In the genomic region with DNA sequence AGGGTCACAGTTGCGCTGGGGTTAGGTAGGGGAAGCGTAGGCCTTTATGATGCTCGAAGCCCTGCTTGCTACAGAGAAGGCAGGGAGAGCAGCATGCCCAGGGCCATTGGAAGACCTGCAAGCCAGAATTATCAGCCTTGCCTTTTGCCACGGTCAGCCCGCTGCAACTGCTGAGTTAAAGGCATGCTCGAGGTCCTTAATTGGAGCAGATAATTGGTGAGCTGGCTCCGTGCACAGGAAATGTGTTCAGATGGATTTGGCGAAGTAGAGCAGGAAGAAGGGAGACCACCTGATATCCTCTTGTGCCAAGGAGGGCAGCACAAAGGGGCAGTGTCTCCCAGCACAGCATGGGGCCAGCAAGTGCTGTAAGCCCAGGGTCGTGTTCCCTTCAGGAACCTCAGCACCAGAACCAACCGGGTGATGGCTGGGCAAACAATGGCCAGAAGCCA, we compare ENCODE assay signal across 11 mouse cellular contexts. TPM values are rescaled to one million over a fixed set of nuclear protein-coding genes. Genes with fewer than 3 reads are reported as not detected.
DNase-seq lines count a peak whose midpoint lies in the region; ATAC-seq and TF ChIP-seq lines count a peak whose summit lies in the region.
"Had no signal": no experiment of that assay in that cellular context is flagged by ENCODE, and none has a peak within 500 bp of the region (broad histone marks: within the 10 kb centered on the region; RNA-seq: fewer than 3 reads in every experiment).

No protein-coding gene starts in this region.

- intact Hi-C loops in left cerebral cortex, postnatal 25 days (cut with DNase I): loop anchor here (5.0 kb wide), 1 partner anchor 63 kb away; a partner anchor contains a TSS
- intact Hi-C loops in left cerebral cortex, adult 2 months (cut with DNase I): loop anchor here (5.0 kb wide), 1 partner anchor 63 kb away; a partner anchor contains a TSS

- H3K27ac ChIP-seq in left cerebral cortex, adult 2 months: no peak overlapping the region
- peak overlapping the region; percentile 35; the same call in 1 of the 2 replicates for H3K27ac ChIP-seq in hindbrain, embryonic 10.5 days
- H3K27ac ChIP-seq in midbrain, postnatal 0 days (ENCODE audit: low read depth, low read length): peak overlapping the region; percentile 32; the same call in 1 of the 2 replicates
- no peak overlapping the region for H3K27ac ChIP-seq in kidney, embryonic 14.5 days (ENCODE audit: low read depth, low read length)
- H3K27ac ChIP-seq: heart, embryonic 15.5 days; liver, embryonic 13.5 days had no signal

- no peak overlapping the region for H3K9ac ChIP-seq in midbrain, postnatal 0 days (replicated peaks; ENCODE audit: low read length, poor library complexity, severe bottlenecking)
- no peak overlapping the region for H3K9ac ChIP-seq in kidney, embryonic 14.5 days (ENCODE audit: low read depth, low read length)
- H3K9ac ChIP-seq: heart, embryonic 15.5 days; liver, embryonic 13.5 days had no signal

- no peaks in the 10 kb centered on the region for H3K36me3 ChIP-seq in hindbrain, embryonic 10.5 days
- H3K36me3 ChIP-seq in midbrain, postnatal 0 days (ENCODE audit: insufficient read depth, low read length): no peaks in the 10 kb centered on the region
- H3K36me3 ChIP-seq in kidney, embryonic 14.5 days (ENCODE audit: control insufficient read depth, insufficient read depth, low read length): no peaks in the 10 kb centered on the region
- H3K36me3 ChIP-seq: heart, embryonic 15.5 days; liver, embryonic 13.5 days had no signal

- H3K4me1 ChIP-seq in hindbrain, embryonic 10.5 days (replicated peaks): peaks cover 18% of the 10 kb centered on the region
- H3K4me1 ChIP-seq in midbrain, postnatal 0 days (ENCODE audit: insufficient read depth, low read length): peaks cover 5% of the 10 kb centered on the region; the same call in 1 of the 2 replicates
- peaks cover 9% of the 10 kb centered on the region; the same call in 1 of the 2 replicates for H3K4me1 ChIP-seq in kidney, embryonic 14.5 days (ENCODE audit: control insufficient read depth, insufficient read depth, low read length)

- no peak overlapping the region for H3K4me3 ChIP-seq in left cerebral cortex, adult 2 months
- H3K4me3 ChIP-seq in hindbrain, embryonic 10.5 days: no peak overlapping the region
- no peak overlapping the region for H3K4me3 ChIP-seq in midbrain, postnatal 0 days (ENCODE audit: low read depth, low read length)
- H3K4me3 ChIP-seq in kidney, embryonic 14.5 days (ENCODE audit: low read length): no peak overlapping the region
- H3K4me3 ChIP-seq: heart, embryonic 15.5 days; liver, embryonic 13.5 days had no signal

- no peak for TF ChIP-seq CTCF in left cerebral cortex, adult 2 months (IDR thresholded peaks at IDR 0.05)
- no peak for TF ChIP-seq CTCF in midbrain, postnatal 0 days (IDR thresholded peaks at IDR 0.05)

- peak; percentile 8 to 46 for DNase-seq in left cerebral cortex, postnatal 25 days (ENCODE audit: low spot score in 2 of 2)
- DNase-seq in left cerebral cortex, adult 2 months (ENCODE audit: extremely low spot score in 1 of 2, low spot score in 2 of 2): no peak
- peak; percentile 78 to 86 for DNase-seq in cerebellum, adult 18-20 months
- no peak for DNase-seq in hindbrain, embryonic 10.5 days (ENCODE audit: low spot score)
- peak; percentile 87 for DNase-seq in midbrain, postnatal 0 days (ENCODE audit: low spot score)
- no peak for DNase-seq in adrenal gland, postnatal 14 days
- no peak for DNase-seq in adrenal gland, postnatal 25 days
- DNase-seq: liver, embryonic 13.5 days had no signal

- H3K9me3 ChIP-seq in hindbrain, embryonic 10.5 days: no peaks in the 10 kb centered on the region
- no peaks in the 10 kb centered on the region for H3K9me3 ChIP-seq in midbrain, postnatal 0 days (ENCODE audit: low read length)
- H3K9me3 ChIP-seq in kidney, embryonic 14.5 days (ENCODE audit: control insufficient read depth, low read length): no peaks in the 10 kb centered on the region
- H3K9me3 ChIP-seq: heart, embryonic 15.5 days; liver, embryonic 13.5 days had no signal

- 45% methylated on average over 10 of the region's 10 CpGs for WGBS in hindbrain, embryonic 10.5 days
- WGBS in midbrain, postnatal 0 days: 32% methylated on average over 10 of the region's 10 CpGs
- 51% methylated on average over 10 of the region's 10 CpGs for WGBS in kidney, embryonic 14.5 days

- H3K27me3 ChIP-seq in hindbrain, embryonic 10.5 days (ENCODE audit: insufficient read depth, poor library complexity, severe bottlenecking): no peaks in the 10 kb centered on the region
- H3K27me3 ChIP-seq in midbrain, postnatal 0 days (ENCODE audit: insufficient read depth, low read length): no peaks in the 10 kb centered on the region
- H3K27me3 ChIP-seq in kidney, embryonic 14.5 days (ENCODE audit: control insufficient read depth, insufficient read depth, low read length): no peaks in the 10 kb centered on the region
- H3K27me3 ChIP-seq: CH12.LX; heart, embryonic 15.5 days; liver, embryonic 13.5 days had no signal

- ATAC-seq in midbrain, postnatal 0 days (ENCODE audit: low FRiP score): peak; percentile 90
- ATAC-seq in kidney, embryonic 14.5 days (ENCODE audit: low FRiP score, low TSS enrichment): no peak

- no peak overlapping the region for H3K4me2 ChIP-seq in midbrain, postnatal 0 days (ENCODE audit: low read depth, low read length, poor library complexity, severe bottlenecking)
- no peak overlapping the region for H3K4me2 ChIP-seq in kidney, embryonic 14.5 days (replicated peaks; ENCODE audit: low read depth, low read length)
- H3K4me2 ChIP-seq: heart, embryonic 15.5 days; liver, embryonic 13.5 days had no signal

RNA-seq across cellular contexts. Expression of a gene that starts 24.6 kb away (rescaled TPM):
- total RNA-seq in left cerebral cortex, postnatal 25 days (2021): 10 to 100 TPM; 84.6 to 85.9 TPM
- 10 to 100 TPM; 77.3 to 79.5 TPM for total RNA-seq in left cerebral cortex, adult 2 months (2021)
- polyA plus RNA-seq in hindbrain, embryonic 10.5 days (2016; fragmentation: Nextera tagmentation; extraction: Ambion mirVana): 18.3 and 18.9 TPM in 2 replicates
- total RNA-seq in midbrain, postnatal 0 days (2014; rRNA removed): 44.1 and 68.7 TPM in 2 replicates
- polyA plus RNA-seq in midbrain, postnatal 0 days (2015; fragmentation: Nextera tagmentation; extraction: Ambion mirVana): 36.6 and 36.7 TPM in 2 replicates
- total RNA-seq in adrenal gland, postnatal 14 days (2021): 36.7 and 42.7 TPM in 2 replicates
- polyA plus RNA-seq in kidney, embryonic 14.5 days (2014; fragmentation: Nextera tagmentation; extraction: Ambion mirVana): 19.5 and 30.3 TPM in 2 replicates
- 46.4 and 46.6 TPM in 2 replicates for total RNA-seq in adrenal gland, postnatal 25 days (2021)

Comparison
In these comparisons a context has a peak if more than half of its experiments do, and no peak if none do; other contexts are left out.
1. DNase-seq: peak in left cerebral cortex, postnatal 25 days (2 of 2), cerebellum, adult 18-20 months (2 of 2) and midbrain, postnatal 0 days (single experiment); none in left cerebral cortex, adult 2 months (0 of 2), hindbrain, embryonic 10.5 days (single experiment), adrenal gland, postnatal 14 days (single experiment) and adrenal gland, postnatal 25 days (single experiment).
2. H3K27ac ChIP-seq: peak in hindbrain, embryonic 10.5 days (single experiment) and midbrain, postnatal 0 days (single experiment); none in left cerebral cortex, adult 2 months (single experiment) and kidney, embryonic 14.5 days (single experiment).